Mouse (Mus musculus): ENCODE results near the gene Rcor3. TPM values are rescaled to one million over a fixed set of nuclear protein-coding genes. Genes with fewer than 3 reads are reported as not detected.

The Rcor3 gene
- total and polyA plus RNA-seq, 3 experiments, result 6.7 to 15.5 TPM; not detected in 1

DNA sequence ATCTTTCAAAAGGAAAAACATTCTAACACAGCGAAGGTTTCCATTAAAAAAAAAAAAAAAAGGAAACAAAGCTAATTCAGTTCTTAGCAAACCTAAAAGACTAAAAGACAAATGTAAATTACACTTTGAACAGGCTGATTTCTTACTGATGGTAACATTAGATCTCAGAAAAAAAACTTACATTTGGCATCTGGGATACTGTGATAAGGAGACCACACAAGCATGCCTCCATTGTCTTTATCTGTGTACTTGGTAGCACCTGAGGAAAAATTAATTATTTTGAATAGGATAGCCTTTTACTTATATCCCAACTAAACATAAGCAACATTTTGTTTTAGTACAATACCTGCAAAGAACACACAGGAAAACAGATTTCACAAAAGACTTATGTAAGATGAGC is 7.7 kb downstream of the Rcor3 start (continued):
- TF ChIP-seq TAL1 (IDR thresholded peaks at IDR 0.05; ENCODE audit: low read length), result peak; percentile 66

DNA sequence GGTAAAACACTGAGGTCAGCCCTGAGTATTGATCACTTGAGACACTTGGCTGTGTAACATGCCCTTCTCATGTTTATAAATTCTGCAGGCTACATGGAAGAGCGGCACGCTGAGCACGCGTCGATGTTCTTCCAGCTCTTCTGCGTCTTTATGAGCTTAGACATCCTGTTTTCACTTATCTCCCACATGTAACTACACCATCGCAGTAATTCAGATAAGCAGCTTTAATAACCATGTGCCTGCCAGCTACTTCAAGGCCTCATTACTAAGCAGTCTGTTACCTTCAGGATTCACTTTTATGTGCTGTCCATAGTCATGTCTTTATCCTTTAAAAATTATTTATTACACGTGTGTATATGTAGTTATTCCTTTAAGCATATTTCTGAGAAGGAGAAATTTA is 9.5 kb downstream of the Rcor3 start:
- H3K4me3 ChIP-seq (ENCODE audit: control insufficient read depth in 1 of 2, insufficient read depth in 1 of 2, low read depth in 2 of 2, low read length in 2 of 2), result no peak overlapping the region
- DNase-seq (ENCODE audit: low read depth, low spot score), result peak; percentile 47
- H3K9ac ChIP-seq (ENCODE audit: control insufficient read depth, low read depth, low read length, poor library complexity, severe bottlenecking), result no peak overlapping the region; the same call in 1 of the 2 replicates
- peaks cover 9 to 28% of the 10 kb centered on the region in 2 experiments for H3K36me3 ChIP-seq (ENCODE audit: control insufficient read depth in 1 of 2, insufficient read depth in 2 of 2, low read length in 2 of 2)
- H3K27me3 ChIP-seq (ENCODE audit: control insufficient read depth in 1 of 2, insufficient read depth in 2 of 2, low read length in 2 of 2), result no peaks in the 10 kb centered on the region
- H3K79me2 ChIP-seq (ENCODE audit: control insufficient read depth, insufficient read depth, low read length, poor library complexity), result no peaks in the 10 kb centered on the region
- H3K27ac ChIP-seq (ENCODE audit: control insufficient read depth, low read depth, low read length), result peak overlapping the region; percentile 23; the same call in 1 of the 2 replicates
- H3K9me3 ChIP-seq (replicated peaks; ENCODE audit: insufficient read depth, low read length), result no peaks in the 10 kb centered on the region
- peaks cover 17 to 21% of the 10 kb centered on the region in 2 experiments for H3K4me1 ChIP-seq (ENCODE audit: control insufficient read depth in 1 of 2, insufficient read depth in 2 of 2, low read length in 2 of 2)
- TF ChIP-seq HCFC1 (IDR thresholded peaks at IDR 0.05; ENCODE audit: low read depth, low read length) (no peak), RAD21 (IDR thresholded peaks at IDR 0.05; ENCODE audit: low read depth, low read length) (no peak), ELF1 (IDR thresholded peaks at IDR 0.05; ENCODE audit: low read depth, low read length) (no peak), KAT2A (conservative IDR thresholded peaks at IDR 0.05; ENCODE audit: low read depth, low read length) (no peak), POLR2AphosphoS2 (IDR thresholded peaks at IDR 0.05; ENCODE audit: low read length) (no peak), GATA1 (IDR thresholded peaks at IDR 0.05; ENCODE audit: low read depth, low read length) (peak; percentile 83), USF1 (IDR thresholded peaks at IDR 0.05; ENCODE audit: low read depth, low read length) (peak; percentile 41; the same call in 1 of the 2 replicates), ETS1 (IDR thresholded peaks at IDR 0.05; ENCODE audit: low read depth, low read length) (peak; percentile 86), MAZ (IDR thresholded peaks at IDR 0.05; ENCODE audit: low read depth, low read length) (no peak), NRF1 (IDR thresholded peaks at IDR 0.05; ENCODE audit: insufficient read depth, low read depth, low read length, poor library complexity, severe bottlenecking) (0 out of 2 replicates have a peak, but pooled peaks have one; percentile 31), SMC3 (IDR thresholded peaks at IDR 0.05; ENCODE audit: low read depth, low read length) (no peak), E2F4 (IDR thresholded peaks at IDR 0.05; ENCODE audit: borderline replicate concordance, low read depth, low read length) (no peak), MYC (IDR thresholded peaks at IDR 0.05; ENCODE audit: low read depth, low read length) (peak; percentile 83), BHLHE40 (IDR thresholded peaks at IDR 0.05; ENCODE audit: borderline replicate concordance, low read depth, low read length) (peak; percentile 14; the same call in 1 of the 2 replicates), TBP (IDR thresholded peaks at IDR 0.05; ENCODE audit: low read depth, low read length) (no peak), MAX (IDR thresholded peaks at IDR 0.05; ENCODE audit: low read length) (peak; percentile 90), ZC3H11A (IDR thresholded peaks at IDR 0.05; ENCODE audit: low read depth, low read length) (no peak), POLR2AphosphoS5 (IDR thresholded peaks at IDR 0.05; ENCODE audit: borderline replicate concordance, low read depth, low read length) (no peak), JUND (IDR thresholded peaks at IDR 0.05; ENCODE audit: low read depth, low read length) (no peak), CTCF (IDR thresholded peaks at IDR 0.05 in 2 of 3, conservative IDR thresholded peaks at IDR 0.05 in 1 of 3; ENCODE audit: control insufficient read depth in 1 of 3, insufficient read depth in 1 of 3, low read depth in 2 of 3, low read length in 3 of 3, poor library complexity in 1 of 3, severe bottlenecking in 1 of 3) (no peak), ZMIZ1 (IDR thresholded peaks at IDR 0.05; ENCODE audit: low read depth, low read length) (no peak), SIN3A (IDR thresholded peaks at IDR 0.05; ENCODE audit: low read length) (0 out of 2 replicates have a peak, but pooled peaks have one; percentile 61), UBTF (IDR thresholded peaks at IDR 0.05; ENCODE audit: borderline replicate concordance, insufficient read depth, low read depth, low read length) (no peak), MEF2A (IDR thresholded peaks at IDR 0.05; ENCODE audit: extremely low read depth, insufficient replicate concordance, low read depth, low read length, poor library complexity, severe bottlenecking) (no peak), POLR2A (IDR thresholded peaks at IDR 0.05; ENCODE audit: control insufficient read depth in 1 of 2, insufficient read depth in 1 of 2, low read depth in 1 of 2, low read length in 2 of 2, poor library complexity in 1 of 2) (no peak), MYB (IDR thresholded peaks at IDR 0.05; ENCODE audit: low read depth, low read length) (no peak), USF2 (IDR thresholded peaks at IDR 0.05; ENCODE audit: borderline replicate concordance in 1 of 2, insufficient read depth in 1 of 2, low read depth in 1 of 2, low read length in 2 of 2) (no peak), ZKSCAN1 (IDR thresholded peaks at IDR 0.05; ENCODE audit: low read depth, low read length) (no peak), TCF12 (IDR thresholded peaks at IDR 0.05; ENCODE audit: low read depth, low read length) (peak; percentile 74), MAFK (IDR thresholded peaks at IDR 0.05; ENCODE audit: borderline replicate concordance, low read depth, low read length) (no peak), GABPA (IDR thresholded peaks at IDR 0.05; ENCODE audit: low read depth, low read length) (no peak), EP300 (IDR thresholded peaks at IDR 0.05; ENCODE audit: low read depth in 1 of 2, low read length in 2 of 2) (peak; percentile 49 to 67), ZNF384 (IDR thresholded peaks at IDR 0.05; ENCODE audit: low read depth, low read length) (no peak), TAL1 (IDR thresholded peaks at IDR 0.05; ENCODE audit: low read length) (peak; percentile 33), RCOR1 (IDR thresholded peaks at IDR 0.05; ENCODE audit: low read depth, low read length) (no peak)

Data from MEL (cell line).